Mouse (Mus musculus) ES-CJ7 (cell line): Measurements from ENCODE around the gene Thsd4.
"Not testable (repeated sequence)": the region's sequence is repeated elsewhere in the genome, so short reads cannot be mapped to it uniquely, and the experiment has no call there.

Experiments used
- DNase-seq: peaks from one replicate; pipeline ENCODE4 v3.0.0; 2011; ENCODE audit warnings: low read depth, low spot score

Gene Thsd4

DNA sequence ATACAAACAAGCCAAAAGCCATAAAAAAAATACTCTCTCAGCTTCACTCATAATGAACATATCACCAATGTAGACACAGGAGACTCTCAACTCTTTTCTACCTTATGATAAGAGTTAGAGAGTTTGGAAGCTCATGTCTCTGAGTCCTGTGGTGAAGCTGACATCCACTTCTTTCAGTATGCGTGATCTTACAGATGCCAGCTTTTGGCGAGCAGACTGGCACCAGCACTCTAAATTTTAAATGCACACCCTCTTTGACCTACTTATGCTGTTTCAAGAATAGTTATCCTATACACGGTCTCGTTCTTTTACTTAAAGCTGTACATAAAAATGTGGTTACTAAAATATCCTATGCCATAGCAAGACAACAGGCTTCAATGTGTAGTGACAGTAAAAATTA is 524.1 kb downstream of the Thsd4 start:
- no peak for DNase-seq

DNA sequence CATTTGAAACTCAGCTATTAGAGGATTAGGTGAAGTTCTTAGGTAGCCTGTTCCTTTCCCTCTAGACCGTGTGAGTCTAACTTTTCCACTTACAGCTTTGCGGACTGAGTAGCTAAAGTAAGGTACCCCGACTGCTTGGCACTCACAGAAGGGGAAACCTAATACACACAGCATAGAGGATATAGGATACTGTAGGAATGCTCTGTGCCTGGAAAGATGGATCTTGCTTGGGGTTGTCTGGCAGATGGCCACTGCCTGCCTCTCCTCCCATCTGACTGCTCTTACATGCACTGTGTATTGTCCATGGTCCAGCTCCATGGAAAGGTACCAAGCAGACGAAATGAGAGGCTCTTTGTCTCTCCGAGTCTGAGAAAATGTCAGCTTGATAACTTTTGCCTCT is 530.4 kb downstream of the Thsd4 start:
- no peak for DNase-seq

DNA sequence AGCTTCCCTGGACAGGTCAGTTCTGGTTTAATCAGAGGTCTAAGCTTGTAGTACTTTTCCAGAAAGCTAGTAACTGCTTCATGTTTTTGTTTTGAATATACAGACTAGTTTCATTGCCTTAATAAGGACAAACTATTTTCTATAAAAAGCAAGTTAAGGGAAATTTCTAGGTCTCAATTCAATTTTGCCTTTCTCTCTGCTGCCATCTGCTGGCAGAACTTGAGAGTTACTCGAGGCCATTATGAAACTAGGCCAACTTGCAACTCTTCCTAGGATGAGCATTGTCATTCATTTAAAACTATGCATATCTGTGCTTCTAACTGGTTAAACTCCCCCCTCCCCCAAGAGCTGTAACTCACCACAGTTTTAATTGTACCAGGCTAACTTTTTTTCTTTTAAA is 532.0 kb downstream of the Thsd4 start:
- DNase-seq: peak; percentile 61

DNA sequence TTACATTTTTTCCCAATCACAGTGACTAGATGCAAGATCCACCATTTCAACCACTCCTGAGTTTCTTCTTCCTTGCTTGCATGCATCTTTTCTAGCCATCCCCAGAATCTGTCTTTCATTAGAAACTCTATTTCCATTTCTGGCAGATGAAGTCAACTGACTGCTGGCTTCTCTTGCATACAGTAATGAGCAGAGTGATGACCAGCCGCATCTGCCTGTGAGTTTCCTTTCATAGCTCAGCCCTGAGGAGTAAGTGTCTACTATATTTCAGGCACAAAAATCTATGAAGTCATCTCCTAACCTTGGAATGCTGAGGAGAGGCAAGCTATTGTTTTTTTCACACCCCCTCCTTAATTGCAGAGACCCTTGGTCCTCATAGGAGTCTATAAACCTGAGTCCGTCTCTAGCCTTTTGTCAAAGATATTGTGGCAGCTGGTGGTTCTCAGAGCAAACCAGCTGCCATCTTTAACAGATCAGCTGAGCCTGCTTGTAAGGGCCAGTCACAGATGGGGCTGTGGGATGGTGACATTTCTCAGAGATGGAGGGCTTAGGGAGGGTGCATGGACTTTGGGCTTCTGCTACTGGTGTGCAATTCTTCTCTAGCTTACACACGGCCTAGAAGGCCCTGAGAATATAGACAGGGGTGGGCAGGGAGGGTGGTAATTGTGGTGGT is 535.8 kb downstream of the Thsd4 start:
- no peak for DNase-seq

DNA sequence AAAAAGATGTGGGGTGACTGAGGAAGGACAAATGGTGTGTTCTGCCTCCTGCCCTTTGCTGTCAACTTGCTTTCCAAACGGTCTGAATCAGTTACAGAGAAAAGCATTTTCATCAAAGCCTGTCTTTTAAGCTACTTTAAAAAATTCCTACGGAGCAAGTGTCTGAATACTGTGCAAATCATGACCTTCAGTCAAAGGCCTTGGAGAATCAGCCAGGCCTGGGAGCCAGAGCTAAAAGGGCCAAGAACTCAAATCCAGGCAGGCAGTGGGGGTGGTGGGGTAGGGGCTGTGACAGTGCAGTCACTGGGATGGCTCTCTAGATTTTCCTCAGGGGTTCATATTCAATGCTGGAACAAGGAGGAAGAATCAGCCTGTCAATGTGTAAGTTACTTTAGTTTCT is 540.7 kb downstream of the Thsd4 start:
- DNase-seq: no peak

DNA sequence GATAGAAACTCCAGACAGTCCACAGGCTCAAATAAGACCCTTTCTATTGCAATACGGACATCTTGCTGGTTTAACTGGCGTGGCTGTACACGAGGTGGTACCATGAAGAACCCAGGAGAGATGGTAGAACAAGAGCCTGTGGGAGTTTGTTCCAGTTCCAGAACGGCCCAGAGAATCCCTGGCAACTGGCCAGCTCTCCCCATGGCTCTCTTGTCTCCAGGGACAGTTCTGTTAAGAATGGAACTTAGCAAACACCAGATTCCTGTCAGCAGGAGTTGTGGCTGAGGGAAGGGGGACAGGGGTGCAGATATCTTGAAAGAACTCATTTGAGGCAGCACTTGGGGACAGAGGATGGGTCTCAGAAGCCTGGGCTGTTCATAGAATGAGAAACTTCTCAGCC is 550.6 kb downstream of the Thsd4 start:
- no peak for DNase-seq

DNA sequence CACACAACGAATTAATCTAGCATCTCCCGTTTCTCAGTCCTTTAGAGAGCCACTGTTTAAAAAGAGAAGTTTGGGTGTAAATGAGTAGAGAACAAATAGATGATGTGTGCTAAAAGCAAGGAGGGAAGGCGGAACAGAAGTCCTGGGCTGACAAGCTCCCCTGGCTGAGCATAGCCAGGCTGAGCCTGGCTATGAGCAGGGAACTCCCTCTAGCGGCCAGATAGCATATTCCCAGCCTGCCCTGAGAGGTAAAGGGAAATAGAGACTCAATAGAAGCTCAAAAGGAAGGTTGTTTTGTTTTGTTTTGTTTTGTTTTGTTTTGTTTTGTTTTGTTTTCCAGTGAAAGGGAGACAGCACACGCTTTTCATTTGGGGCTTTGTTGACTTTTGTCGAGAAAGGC is 552.5 kb downstream of the Thsd4 start:
- DNase-seq: peak; percentile 64

DNA sequence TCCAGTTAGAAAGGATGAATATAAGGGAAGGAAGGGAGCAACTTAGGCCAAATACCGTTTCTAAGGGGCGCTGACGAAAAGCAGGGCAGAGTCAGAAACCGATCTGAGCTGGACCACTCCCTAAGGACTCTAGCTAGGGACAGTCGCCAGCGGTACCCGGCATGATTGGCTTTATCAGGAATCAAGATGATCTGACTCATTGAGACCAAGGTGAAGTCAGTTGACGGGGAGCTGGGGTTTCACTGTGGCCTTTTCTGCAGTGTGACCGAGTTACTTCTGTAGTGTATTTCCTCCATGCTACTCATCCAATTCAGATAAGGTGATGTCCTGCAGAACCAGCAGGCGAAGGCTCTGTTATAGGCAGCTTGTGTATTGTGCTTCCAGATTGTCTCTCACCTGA is 556.8 kb downstream of the Thsd4 start:
- no peak for DNase-seq

DNA sequence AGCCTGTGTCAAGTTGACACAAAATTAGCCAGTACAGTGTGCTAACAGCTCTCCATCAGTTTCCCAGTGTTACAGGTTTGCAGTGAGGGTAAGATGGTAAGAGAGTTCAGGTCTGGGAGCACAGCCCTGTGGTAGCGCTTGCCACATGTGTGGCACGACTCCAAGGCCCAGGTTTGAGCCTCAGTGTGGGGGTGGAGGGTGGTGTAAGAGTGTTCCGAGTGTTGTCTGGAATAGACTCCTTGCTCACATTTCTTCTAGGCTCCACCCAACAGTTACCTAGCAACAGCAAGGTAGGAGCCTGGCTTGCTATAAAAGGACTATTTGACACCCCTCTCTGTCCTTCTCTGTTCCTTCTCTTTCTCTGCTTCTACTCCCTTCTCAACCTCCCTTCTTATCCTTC is 557.5 kb downstream of the Thsd4 start:
- DNase-seq: no peak

DNA sequence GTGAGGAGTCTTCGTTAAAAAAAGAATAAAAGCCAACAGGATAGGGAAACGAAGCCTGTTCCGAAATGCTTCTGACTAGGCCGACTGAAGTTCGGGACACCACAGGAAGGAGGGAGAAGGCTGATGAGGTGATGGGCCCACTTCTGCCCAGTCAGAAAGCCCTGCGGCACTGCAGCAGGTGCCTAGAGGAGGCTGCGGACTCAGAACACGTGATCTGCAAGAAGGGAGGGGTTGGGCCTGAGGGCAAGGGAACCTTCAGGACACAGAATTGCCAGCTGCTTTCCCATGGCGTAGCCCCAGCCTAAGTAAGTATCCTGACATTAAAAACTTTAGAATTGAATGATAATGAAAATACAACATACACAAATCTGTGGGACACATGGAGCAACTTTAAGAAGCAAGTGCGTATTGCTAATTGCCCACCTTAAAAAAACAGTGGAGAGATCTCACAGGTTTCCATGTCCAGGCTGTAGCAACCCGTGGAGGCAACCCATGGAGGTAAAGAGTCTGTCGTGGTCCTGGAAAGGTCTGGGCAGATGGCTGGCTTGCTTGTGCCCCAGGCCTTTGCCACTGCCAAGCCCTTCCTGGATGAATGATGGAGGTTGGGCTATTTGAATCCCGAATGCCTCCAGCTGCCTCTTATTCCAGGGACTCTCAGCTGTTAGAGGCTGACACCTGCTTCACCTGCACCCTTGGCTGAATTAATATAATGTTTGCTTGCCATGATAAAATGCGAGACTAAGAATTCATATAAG is 560.5 kb downstream of the Thsd4 start:
- DNase-seq: no peak

DNA sequence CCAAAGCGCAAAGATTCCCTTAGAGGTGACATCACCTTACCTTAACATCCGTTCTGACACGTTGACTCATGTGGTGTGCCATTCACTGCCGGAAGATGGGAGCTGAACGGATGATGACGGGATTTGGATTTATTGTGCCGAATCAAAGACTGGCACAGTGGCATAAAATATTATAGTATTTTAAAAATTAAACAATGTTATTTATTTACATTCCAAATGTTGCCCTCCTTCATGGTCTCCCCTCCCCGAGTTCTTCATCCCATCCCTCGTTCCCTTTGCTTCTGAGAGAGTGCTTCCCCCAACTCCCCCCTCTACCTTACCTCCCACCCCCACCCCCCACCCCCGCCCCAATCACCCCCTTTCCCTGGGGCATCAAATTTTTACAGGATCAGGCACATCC is 561.3 kb downstream of the Thsd4 start, which contains the start of gene Nr2e3:
Gene Nr2e3, minus strand, starts transcription at position 101 of the 400 bp plus-strand sequence.
- no peak for DNase-seq

DNA sequence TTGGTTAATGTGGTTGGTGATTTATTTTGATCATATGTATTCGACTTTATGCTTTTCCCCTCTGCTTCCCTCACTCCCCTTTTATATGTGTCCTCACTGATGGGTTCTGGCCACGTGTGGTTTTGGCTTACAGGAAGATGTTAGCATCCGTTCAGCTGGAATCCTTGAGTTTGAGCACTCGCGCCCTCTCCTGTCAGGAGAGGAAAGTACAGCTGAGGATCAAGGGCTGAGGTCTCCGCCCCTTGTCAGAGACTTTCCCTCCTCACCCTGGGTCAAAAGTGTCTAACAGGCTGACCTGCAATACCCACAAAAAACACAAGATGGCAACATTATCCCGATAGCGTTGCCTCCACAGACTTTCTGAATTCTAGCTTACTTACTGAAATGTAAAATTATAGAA is 562.6 kb downstream of the Thsd4 start:
- DNase-seq: peak; percentile 97

DNA sequence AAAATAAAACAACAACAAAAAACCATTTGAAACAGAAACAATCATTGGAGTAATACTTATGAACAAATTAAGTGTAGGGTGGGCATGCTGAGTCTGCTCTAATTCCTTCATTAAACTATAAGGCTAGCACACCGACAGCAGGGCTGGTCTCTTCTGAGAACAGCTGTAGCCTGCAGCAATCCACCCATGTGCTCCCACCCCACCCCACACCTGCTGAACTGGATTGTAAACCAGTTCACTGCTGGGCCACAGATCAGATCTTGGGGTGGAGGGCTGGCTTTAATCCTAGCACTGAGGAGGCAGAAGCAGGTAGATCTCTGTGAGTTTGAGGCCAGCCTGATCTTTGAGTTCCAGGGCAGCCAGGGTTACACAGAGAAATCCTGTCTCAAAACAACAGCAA is 563.7 kb downstream of the Thsd4 start:
- not testable (repeated sequence) for DNase-seq

DNA sequence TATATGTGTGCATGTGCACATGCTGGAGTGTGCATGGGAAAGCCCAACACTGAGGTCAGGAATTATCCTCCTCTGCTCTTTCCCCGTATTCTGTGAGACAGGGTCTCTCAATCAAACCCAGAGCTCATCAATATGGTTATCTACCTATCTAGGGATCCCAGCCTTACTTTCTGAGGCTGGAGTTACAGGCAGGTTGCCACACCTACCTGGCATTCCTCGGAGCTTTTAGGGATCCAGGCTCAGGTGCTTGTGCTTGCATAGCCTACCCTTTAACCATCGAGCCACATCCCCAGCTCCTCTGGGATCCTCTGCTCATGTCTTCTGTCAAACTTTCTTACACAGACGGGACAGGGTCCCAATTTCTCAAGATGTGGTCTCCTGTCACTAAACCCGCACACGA is 565.4 kb downstream of the Thsd4 start:
- peak; percentile 50 for DNase-seq

DNA sequence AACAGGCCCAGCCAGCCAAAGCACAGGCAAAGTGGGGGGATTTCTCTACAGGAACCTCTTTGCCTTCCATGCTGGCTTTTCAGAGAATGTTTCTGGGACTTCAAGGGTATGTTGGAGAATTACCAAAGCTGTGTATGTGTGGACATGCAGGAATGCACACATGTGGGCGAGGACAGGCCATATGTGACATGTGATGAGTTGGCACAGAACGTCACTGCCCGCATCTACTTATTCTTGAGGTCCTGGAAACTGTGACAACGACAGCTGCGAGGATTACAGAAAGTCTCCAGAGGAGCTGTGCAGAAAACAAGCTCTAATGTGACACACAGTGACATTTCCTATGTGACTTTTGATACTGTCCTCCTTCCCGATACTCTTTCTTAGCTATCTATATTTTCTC is 566.2 kb downstream of the Thsd4 start:
- no peak for DNase-seq

DNA sequence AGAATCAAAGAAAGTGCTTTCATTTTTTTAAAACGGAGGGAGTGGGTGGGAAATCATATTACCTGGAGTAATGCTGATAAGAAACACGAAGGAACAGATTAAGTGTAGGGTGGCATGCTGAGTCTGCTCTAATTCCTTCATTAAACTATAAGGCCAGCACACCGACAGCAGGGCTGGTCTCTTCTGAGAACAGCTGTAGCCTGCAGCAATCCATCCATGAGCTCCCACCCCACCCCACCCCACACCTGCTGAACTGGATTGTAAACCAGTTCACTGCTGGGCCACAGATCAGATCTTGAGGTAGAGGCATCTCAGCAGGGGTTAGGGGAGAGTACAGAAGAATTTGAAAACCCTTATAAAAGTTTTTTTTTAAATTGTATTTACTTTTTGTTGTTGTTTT is 566.6 kb downstream of the Thsd4 start:
- no peak for DNase-seq

DNA sequence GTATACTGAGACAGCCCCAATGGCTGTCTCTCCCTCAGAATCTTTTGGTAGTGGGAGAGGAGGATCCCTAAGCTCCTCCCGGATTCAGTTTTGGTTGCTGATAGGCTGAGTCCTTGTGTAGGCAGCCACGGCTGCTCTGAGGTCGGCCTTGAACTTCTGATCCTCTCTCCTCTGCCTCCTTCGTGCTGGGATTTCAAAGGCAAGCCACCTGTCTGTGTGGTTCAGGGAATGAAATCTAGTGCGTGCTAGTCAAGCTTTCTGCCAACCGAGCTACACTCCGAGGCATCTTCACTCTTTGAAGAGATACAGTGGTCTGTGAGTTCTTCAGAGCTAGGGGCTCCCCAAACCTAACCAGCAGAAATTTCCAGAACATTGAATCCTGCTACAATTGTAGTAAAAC is 568.3 kb downstream of the Thsd4 start:
- no peak for DNase-seq

DNA sequence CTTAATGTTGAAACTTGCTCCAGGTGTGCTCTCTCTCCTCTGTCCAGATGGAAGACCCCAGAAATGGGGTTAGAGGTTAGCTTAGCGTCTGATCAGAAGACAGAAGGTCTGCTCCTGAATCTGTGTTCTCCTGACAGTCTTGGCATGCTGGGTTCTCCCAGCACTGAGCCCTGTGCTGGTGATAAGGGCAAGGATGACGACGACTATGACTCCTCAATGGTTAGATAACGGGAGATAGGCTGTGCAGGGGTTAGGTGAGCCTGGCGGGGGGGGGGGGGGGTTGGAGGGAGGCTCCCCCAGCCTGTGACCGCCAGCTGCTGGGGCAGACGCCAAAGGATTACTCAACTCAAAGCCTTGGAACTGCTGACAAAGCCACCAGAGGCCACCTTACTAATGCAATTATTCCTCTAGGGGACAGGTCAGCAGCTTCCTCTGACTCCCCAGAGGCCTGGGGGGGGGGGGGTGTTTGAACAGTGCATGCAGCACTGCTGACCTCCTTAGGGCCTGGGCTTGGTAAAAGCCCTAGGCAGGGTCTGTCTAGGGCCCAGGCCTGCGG is 569.3 kb downstream of the Thsd4 start:
- no peak for DNase-seq

DNA sequence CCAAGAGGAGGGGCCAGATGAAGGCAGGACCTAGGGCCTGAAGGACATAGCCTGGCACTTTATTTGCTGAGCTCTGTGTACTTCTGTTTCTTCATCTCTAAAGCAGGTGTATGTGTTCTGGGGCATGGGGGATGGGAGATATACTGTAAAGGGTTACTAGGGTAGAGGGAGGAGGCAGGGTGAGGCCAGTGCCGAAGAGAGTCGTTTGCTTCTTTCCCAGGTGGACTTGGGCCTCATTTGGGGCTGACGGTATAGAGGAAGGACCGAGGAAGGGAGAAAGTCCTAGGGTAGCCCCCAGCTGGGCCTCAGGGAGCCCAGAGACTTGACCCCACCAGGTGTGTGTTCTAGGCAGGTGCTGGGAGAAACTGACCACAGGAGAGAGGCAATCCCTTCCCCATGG is 569.9 kb downstream of the Thsd4 start:
- no peak for DNase-seq

DNA sequence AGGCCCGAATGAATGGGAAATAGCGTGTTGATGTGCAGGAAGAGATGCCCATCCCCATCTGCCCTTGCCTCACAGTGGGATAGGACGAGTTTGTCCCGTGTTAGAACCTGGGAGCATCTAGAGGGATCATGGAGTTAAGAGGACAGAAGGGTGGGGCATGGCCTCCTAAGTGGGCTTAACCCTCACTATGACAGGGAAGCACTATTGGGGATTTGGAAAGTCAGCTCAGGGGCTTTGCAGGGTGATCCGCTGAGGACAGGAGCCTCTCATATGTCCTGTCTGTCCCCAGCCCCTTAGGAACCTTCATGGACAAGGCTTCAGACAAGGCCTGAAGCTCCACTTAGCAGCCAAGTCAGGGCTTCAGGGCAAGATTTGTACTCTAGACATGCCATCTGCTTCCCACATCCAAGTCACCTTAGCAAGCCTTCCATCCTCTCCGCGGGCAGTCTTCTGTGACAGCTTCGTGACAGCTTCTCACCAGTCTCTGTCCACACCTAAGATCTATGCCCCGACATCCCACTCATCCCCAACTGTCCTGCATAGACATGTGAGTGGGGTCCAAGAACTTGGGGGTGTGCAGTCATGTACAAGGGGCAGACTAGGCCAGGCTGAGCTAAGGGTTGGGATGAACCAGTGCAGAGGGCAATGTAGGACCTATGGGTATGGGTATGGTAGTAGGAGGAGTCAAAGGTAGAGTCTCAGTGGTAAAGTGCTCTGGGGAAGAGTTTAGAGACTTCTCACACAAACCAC is 570.7 kb downstream of the Thsd4 start:
- no peak for DNase-seq

DNA sequence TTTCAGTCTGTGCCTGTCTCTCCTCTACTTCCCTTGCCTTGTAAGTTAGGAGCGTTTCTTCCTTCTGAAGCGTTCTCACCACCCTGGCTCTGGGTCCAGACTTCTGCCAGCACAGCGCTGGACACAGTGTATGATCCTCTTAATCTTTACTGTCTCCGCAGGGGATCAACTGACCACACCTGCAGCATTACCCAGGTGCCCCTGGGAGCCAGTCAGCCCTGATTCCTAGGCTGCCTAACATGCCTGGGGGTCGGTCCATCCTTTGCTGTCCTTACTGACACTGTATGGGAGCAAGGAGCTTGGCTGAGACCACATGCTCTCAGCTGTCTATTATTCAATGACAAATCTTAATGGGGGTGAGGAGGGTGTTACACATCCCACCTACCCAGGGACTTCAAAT is 571.9 kb downstream of the Thsd4 start:
- DNase-seq: no peak

DNA sequence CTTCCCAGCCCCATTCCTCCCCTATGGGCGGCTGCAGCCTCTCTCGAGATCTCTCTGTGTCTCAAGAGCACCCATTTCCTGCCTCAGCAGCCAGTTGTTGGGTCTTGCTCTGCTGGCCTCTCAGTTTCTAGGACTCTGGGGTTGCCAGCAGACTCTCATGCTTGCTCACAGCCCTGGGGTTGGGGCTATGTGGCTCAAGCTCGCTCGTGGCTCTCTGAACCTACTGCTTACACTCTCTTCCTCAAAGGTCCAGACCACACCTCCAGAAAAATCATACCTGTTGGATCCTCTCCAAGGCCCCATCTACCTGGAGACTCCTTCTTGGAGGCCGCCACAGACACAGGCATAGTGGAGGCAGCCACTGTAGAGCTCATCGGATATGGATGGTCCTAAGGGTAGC is 572.3 kb downstream of the Thsd4 start:
- DNase-seq: no peak
